Mouse (Mus musculus) layer of hippocampus, postnatal 10 days (tissue): ENCODE results near the gene Palm. TPM values are rescaled to one million over a fixed set of nuclear protein-coding genes. Genes with fewer than 3 reads are reported as not detected.
A peak's percentile ranks its signal among the peaks of the same experiment; 100 is the strongest.

Experiments
- DNase-seq, 2 experiments: peaks; one replicate each; pipeline ENCODE4 v3.0.0; 2021; ENCODE audit warnings: low spot score in 2 of 2
- total RNA-seq, 2 experiments: library from RNA; stranded (reverse); gene quantifications; 2 replicates each; pipeline ENCODE4 v1.2.3; 2021

Palm gene
- total RNA-seq, 2 experiments from 2014 or later: 392 to 395 TPM

DNA sequence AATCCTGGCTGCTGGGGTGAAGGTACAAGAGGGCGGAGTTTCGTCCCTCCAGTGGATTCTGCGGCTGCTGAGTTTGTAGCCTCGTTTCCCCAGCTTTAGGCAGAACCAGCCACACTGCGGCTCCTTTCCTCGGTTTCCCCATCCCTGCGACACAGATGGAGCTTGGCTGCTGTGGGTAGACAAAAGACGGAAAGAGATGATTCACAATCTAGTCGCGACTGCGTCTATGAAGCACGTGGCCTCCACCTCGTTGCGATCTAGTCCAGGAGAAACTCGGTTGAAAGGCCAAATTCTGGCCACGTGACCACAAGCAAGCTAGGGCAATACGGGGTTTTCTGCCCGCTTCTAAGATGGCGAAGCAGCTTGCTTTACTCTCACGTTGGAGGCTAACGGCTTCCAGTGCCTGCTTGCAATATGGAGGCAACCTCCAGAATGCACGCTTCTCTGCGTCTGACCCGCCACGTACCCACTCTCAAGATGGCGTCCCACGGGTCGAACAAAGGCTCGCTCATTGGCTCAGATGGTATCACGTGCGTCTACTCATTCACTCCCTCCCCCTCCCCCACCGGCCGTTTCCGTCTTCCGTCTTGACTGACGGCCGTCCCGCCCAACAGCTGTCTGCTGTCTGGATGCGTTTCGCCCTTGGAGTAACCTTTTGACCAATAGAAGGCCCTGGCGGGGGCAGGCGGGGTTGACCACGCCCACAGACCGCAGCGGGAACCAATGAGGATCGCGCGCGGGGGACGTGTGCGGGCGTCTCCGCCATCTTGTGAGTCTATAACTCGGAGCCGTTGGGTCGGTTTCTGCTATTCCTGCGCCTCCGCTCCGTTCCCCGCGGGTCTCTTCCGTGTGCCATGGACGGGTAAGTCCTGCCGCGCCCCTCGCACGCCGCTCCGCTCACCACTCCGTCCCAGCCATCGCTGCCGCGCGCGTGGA, 60.8 kb downstream of the Palm start, which contains the start of gene Ptbp1:
TSS of gene Ptbp1 (plus strand) at position 568 of the 936 bp plus-strand sequence.
- peak; percentile 97 to 98 for DNase-seq

DNA sequence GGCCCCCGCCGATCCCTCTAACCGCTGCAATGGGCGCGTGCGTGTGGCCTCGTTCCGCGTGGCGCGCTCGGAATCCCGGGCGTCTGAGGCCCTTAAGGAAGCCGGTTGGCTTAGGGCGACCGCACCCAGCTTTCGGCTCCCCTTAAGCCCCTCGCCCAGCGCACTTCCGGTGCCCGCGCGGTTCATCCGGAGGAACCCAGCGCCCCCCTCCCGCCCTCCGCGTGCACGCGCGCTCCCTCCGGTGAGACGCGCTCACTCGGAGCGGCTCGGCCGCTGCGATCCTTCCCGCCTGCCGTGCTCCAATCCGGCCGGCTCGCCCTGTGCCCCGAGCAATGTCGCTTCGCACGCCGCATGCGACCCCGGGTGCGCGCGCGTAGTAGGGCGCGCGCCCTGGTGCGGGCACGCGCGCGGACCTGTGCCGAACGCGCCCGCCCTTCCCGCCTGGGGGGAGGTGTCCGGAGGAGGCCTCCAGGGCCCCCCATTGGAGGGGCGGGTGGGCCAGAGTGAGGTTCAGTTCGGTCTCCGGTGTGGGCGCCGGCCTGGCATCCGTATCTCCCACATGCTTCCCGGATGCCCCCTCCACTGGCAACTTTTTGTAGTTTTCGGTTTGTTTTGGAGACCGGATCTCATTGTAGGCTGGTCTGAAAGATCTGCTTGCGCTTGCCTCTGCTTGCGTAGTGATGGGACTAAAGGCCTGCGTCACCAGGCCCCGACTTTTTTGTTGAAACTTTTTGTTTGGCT, 61.6 kb downstream of the Palm start:
- DNase-seq: no peak

DNA sequence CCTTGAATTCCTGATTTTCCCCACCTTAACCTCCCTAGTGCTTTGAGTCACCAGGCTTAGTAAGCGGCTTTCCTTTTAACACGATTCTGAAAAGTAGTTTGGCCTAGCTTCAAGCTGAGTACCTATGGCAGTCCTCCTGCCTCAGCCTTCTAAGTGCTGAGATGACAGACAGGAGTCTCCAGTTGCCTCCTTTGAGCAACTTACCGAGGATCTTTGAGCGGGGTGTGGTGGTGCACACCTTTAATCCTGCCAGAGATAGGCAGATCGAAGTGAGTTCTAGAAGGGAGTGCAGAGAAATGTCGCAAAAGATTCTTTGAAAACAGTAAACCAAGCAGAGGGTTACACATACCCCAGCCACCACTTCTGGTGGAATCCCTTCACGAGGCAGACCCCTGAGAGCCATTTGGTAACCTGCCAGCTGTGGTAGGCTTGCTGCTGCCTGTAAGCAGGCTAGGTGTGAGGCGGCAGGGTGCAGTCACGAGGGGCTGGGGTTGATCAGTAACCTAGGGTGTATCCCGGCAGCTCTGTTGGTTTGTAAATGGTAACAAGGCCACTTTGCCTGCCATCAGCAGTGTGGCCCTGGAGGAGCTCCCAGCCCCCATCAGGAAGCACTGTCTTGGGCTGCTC, 62.3 kb downstream of the Palm start:
- DNase-seq: no peak

DNA sequence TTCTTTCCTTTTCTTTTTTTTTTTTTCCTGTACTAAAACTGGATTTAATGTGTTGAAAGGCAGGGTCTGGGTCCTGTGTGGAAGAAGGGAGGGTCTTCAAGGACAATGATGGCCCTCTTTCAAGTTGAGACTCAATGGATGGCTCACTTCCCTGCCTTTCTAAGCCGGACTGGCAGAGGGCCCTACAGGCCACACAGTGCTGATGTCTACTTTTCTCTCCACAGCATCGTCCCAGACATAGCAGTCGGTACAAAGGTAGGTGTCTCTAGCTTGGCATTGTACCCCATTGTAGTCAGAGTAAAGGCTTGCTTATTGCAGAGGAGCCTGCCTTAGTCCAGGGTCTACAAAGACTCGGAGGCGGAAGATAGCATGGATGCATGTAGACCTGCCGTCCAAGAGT, 62.9 kb downstream of the Palm start:
- DNase-seq: no peak

DNA sequence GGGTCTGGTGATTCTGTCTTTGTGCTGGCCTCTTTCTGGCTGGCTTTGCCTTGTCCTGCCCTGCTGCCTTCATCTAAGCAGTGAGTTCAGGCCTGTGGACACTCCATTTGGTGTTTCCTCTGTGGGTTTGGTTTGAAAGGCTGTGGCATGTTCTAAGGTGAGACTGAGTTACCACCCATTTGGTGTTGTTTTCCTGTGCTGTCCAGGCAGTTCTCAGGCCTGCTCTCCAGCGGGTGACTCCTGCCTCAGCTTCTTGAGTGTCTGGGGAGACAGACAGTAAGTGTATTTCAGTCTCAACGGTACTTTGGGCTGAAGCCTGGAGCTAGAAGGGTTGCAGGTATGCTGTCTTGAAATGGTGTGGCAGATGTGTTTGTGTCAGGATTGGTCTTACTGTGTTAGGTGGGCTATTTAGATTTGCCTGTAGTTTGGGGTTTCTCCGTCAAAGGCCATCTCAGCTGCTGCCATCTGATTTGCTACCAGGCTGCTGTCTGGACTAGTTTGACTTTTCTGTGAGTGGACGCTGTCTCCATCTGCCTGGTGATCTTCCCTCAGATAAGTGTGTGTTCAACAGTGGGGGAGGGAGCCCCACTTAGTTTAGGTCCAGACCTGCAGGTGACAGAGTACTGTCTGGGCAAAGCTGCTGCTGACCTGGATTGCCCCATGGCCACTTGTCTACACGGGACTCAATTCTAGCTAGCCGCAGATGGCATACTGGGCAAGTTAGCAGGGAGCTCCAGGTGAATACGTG, 63.5 kb downstream of the Palm start:
- DNase-seq: no peak

DNA sequence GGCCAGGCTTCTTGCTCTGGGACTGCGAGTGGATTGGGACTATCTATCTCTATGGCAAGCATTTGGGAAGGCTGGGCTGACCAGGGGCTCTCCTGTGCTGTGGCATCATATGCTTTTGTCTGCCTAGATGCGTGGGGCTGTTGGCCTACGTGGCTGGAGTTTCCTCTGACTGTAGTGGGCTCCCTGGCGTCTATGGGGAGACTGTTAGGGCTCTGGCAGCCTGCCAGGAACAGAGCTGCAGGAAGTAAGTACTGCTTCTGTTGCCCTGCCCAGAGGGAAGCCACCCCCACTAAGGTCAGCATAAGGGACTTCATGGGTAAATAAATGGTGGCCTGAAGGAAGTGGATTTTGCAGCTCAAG, 64.1 kb downstream of the Palm start:
- DNase-seq: peak in 1 of 2 experiments; percentile 65

DNA sequence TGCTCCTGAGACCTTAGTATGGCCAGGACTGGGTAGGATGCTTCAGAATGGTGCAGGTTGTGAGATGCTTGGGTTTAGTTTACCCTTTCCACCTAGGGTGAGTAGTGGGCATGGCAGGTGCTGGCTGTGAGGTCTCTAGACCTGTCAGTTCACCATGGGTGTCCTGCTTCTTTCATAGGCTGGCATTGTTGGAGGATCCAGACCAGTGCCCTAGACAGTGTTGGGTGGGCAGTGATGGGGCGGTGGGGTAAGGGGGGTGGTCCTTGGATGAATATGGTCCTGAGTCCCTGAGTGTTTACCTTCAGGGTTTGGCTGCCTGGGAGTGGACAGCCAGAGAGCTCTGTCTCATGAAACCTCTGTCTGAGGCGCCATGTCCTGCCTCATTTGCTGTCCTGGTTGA, 64.5 kb downstream of the Palm start:
- DNase-seq: no peak

DNA sequence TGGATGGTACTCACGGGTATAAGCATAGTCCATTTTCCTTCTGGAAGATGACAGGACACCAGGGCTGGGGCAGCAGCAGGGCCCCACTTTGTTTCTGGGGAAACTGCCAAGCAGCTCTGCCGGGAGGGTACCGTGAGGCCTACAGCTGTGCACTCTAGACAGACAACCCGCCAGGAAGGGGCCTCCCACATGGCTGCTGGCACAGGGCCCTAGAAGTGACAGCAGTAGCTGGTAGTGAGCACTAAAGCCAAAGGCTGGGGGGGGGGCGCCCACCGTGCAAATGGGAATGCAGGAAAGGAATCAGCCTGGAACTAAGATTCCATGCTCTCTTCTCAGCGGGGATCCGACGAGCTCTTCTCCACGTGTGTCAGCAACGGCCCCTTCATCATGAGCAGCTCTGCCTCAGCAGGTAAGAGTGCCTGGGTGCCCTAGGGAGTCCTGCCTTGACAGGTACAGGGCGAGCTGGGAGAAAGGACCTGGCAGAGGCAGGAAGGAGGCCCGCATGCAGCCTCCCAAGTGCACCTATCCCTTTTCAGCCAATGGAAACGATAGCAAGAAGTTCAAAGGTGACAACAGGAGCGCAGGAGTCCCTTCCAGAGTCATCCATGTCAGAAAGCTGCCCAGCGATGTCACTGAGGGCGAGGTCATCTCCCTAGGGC, 65.2 kb downstream of the Palm start:
- peak; percentile 75 to 78 for DNase-seq

DNA sequence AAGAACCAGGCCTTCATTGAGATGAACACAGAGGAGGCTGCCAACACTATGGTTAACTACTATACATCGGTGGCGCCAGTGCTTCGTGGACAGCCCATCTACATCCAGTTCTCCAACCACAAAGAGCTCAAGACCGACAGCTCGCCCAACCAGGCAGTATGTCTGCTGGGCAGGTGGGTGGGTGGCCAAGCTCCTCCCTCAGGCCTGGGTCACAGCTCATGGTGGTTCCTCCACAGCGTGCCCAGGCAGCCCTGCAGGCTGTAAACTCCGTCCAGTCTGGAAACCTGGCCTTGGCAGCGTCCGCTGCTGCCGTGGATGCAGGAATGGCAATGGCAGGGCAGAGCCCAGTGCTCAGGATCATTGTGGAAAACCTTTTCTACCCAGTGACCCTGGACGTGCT, 65.7 kb downstream of the Palm start:
- DNase-seq: no peak

DNA sequence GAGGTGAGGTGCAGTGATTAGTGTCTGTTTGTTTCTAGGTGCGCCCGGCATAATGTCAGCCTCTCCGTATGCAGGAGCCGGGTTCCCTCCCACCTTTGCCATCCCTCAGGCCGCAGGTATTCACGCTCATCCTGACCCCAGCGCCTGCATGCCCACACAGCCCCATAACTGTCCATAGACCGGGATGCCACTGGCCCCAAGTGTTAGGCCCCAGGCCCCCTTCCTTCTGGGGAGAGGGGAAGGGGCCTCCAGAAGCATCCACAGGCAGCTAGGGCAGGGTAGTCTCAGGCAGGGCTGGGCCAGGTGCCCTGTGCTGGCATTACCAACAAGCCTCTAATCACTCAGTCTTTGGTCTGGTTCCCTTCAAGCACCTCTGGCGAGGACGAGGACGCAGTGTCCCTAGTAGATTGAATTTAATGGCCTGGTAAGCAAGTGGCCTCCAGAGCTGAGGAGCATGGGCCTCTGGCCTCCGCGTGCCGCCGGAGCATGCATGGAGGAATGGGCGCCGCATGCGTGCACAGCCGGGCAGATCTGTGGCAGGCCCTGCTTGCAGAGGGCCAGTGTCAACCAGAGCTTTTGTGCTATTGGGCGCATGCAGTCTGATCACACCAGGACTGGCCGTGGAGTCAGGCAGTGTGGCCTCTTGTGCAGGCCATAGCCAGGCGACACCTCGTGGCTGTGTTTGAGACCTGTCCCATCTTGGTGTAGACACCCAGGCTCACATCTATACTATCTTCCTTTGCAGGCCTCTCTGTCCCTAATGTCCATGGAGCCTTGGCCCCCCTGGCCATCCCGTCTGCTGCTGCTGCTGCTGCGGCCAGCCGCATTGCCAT, 66.9 kb downstream of the Palm start:
- DNase-seq: no peak

DNA sequence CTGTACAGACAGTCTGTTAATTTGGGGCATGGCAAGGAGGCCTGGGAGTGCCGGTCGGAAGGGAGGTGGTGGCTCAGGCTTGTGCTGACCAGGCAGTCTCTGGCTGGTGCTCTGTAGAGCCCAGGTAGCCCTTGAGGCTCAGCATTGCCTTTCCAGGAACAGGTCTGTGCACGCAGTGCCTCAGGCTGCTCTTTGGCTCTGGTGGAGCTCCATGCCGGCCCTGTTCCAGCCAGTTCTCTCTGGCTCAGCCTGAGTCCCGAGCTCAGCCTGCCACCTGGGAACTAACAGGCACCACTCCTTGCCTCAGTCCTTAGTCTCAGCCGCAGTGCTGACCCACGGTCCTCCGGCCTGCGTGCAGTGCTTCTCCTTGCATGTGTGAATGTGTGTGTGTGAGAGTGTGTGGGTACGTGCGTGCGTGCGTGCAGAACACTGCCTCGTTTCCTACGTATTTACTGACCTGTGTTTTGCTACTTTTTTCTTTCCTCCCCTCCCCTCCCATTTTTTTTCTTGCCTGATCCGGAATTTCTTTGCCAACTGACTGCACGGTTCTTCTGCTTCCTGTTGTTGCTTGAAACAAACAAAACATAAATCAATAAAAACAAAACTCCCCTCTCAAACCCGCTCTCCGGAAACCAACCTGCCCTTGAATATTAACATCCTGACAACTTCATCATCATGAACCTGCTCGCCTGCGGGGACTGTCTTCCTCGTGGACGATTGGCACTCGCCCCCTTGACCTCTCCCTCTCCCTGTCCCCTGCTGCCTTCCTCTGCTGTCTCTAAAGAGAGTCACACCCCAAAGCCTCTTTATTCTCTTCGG, 68.1 kb downstream of the Palm start:
- no peak for DNase-seq

DNA sequence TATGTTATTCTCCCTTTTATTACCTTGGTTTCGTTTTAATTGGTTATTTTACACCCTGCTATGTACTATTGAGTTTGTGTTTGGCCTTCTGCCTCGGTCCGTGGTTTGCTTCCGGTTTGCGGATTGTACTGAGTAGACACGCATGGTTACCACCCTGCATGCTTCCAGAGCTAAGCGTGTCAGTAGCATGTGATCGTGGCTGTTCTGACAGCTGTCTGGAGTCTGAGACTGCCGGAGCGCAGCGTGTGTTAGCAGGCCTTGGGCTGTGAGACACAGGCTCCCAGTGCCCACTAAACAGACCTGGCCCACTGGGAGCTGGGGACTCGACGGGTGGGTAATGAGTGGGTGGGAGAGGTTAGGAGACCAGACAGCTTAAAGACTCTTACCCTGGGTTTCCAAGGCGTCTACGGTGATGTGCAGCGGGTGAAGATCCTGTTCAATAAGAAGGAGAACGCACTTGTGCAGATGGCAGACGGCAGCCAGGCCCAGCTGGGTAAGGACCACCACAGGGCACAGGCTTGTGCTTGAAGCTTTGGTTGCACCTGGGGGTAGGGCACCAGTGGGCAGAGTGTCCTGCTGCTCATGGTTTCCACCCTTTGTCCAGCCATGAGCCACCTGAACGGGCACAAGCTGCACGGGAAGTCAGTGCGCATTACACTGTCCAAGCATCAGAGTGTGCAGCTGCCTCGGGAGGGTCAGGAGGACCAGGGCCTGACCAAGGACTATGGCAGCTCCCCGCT, 68.8 kb downstream of the Palm start:
- DNase-seq: no peak

DNA sequence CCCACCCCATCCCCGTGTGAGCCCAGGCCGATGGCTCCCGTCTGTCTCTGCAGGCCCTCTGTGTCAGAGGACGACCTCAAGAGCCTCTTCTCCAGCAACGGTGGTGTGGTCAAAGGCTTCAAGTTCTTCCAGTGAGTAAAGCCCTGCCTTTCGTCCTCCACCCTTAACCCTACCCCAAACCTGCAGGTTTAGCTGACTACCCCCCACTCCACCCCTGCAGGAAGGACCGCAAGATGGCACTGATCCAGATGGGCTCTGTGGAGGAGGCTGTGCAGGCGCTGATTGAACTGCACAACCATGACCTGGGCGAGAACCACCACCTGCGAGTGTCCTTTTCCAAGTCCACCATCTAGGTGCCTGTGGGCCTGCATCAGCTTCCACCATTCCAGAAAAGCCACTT, 69.6 kb downstream of the Palm start:
- no peak for DNase-seq

DNA sequence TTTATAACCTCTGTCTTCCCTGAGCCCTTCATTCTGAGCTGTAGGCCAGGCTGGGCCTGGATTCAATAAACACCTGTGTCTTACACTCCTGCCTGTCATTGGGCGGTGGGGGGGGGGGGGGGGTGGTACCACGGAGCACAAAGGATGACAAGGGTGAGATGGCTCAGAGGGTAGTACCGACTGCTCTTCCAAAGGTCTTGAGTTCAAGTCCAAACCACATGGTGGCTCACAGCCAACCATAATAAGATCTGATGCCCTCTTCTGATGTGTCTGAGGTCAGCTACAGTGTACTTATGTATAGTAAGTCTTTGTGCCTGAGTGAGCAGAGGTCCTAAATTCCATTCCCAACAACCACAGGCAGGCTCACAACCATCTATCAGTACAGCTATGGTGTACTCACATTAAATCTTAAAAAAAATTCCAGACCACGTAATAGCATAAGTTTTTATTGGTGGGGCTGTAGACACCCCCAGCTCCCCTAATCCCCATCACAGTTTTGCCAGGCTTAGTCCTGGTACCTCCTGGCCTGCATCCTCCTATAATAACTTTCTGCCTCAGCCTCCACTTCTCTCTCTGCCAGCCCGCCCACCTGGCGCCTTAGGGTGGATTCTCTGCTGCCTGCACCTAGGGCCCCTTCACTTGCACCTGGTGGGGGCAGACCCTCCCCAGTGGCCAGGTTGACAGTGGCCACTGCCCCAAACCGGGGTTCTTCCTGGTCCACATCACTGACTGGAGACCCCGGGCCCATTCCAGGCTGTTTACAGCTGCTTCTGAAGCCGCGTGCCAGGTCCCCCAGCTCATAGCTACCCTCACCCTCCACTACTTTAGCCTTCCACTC, 71.2 kb downstream of the Palm start:
- DNase-seq: no peak

DNA sequence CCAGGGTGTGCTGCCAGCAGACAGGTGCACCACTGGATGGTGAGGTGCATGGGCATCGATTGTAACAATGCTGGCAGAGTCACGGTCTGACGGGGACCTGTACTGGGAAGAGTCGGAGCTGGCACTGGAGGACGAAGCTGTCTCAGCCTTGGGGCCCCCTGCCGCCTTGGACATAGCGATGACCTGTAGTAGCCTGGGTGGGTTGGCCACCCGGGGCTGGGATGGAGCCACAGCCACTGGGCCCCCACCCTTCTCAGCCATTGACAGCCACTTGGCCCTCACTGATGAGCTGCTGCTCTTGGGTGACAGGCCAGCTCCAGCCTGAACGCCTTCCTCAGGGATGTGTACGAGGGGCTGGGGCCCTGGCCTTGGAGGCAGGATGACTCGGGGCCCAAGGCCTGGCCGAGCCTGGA, 71.8 kb downstream of the Palm start:
- no peak for DNase-seq

DNA sequence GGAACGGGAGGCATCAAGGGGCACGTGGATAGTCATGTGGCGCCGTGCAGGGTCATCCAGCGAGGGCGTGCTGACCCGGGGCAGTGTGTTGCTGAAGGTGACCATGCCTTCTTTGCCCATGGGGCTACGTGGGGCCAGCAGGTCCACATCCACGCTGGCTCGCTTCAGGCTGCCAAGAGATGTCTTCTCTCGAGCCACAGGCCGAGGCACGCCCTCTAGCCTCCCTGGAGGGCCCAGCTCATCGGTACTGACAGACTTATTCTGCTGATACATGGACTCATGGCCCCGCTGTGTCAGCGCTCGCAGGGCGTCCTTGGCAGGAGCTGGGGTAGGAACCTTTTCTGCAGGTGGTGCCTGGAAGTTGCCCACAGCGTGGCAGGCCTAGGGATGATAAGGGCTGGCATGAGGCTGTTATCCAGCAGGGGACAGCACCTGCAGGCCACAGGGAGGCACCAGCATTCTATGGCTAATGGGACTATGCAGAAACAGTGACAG, 72.5 kb downstream of the Palm start:
- no peak for DNase-seq

DNA sequence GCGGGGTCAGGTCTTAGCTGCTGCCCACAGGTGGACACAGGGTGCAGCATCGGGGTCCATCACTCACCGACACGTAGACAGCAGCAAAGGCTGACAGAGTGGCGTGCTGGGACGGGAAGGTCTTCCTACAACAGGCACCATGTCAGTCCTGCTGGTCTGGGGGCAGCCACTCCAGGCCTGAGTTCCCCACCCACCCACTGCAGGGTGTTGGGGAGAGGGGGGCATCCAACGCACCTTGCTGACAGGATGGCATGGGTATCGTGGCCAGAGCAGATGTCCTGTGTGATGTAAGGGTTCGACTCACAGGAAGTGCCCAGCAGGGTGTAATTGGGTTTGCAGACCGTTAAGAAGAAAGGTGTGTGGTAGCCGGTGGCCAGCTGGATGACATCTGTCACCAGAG, 73.2 kb downstream of the Palm start:
- no peak for DNase-seq
